Mouse (Mus musculus) cerebellum, postnatal 14 days (tissue): Measurements from ENCODE around the gene Cd3eap.

Experiments
- DNase-seq, 2 experiments: peaks; one replicate each; pipeline ENCODE4 v3.0.0; 2021; ENCODE audit warnings: mixed read lengths in 2 of 2

The Cd3eap gene

DNA sequence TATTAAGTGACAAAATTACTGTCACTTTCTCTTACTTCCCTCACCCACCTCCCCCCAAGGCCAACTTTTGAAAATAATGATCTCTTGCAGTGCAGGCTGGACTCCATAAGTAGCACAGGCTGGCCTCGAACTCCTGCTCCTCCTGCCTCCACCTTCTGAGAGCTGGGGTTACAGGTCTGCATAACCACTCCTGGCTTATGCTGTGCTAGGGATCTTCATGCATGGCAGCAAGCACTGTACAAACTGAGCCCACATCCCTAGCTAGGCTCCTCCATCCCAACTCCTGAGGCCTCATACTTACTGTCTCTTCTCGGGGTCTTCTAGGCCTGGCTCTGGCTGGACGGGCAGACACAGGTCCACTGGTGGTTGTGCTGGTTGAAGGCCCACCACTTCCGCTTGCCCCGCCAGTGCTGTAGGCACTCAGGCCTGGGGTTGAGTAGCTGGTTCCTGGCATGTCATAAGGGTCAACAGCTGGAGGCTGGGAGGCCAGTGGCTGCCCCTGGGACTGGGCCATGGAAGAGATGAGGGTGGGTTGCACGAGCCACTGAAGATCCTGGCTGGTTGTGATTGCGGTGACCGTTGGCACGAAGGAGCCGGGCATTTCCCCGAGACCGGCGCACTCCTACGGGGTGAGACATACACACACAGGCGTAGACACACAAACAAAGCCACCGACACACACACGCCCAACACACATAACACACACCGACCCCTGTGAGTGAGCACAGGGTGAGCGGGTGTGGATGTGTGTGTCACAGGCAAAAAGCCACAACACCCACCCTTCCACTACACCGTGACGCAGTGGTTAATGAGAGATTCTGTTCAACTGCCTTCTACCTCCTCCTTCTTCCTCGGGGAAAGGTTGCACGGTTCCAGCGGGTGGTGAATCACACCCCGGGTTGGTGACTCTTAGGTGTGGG lies 52.2 kb downstream of the Cd3eap start:
- DNase-seq: no peak
